Mouse (Mus musculus) layer of hippocampus, postnatal 14 days (tissue): ENCODE results near the gene Mt3. TPM values are rescaled to one million over a fixed set of nuclear protein-coding genes. Genes with fewer than 3 reads are reported as not detected.
"Not testable (repeated sequence)": the region's sequence is repeated elsewhere in the genome, so short reads cannot be mapped to it uniquely, and the experiment has no call there.

Experiments
- DNase-seq, 2 experiments: peaks; one replicate each; pipeline ENCODE4 v3.0.0; 2021 to 2022; ENCODE audit warnings: low spot score in 2 of 2, mixed read lengths in 1 of 2
- total RNA-seq, 2 experiments: library from RNA; stranded (reverse); gene quantifications; 2 replicates each; pipeline ENCODE4 v1.2.3; 2021

The Mt3 gene
- total RNA-seq, 2 experiments from 2014 or later, result 1,034 to 1,120 TPM

- DNase-seq, result no peak
Observed at GRCm38 (mm10) chr8:94148236-94148635, 4.2 kb upstream of the Mt3 start.

GRCm38 (mm10) chr8:94150925-94151324 is 1.5 kb upstream of the Mt3 start:
- no peak for DNase-seq

GRCm38 (mm10) chr8:94153451-94153850 is 1.0 kb downstream of the Mt3 start:
- peak in 1 of 2 experiments; percentile 49 for DNase-seq

GRCm38 (mm10) chr8:94154537-94154936 is 2.1 kb downstream of the Mt3 start:
- peak in 1 of 2 experiments; percentile 75 for DNase-seq

- no peak for DNase-seq
Observed at GRCm38 (mm10) chr8:94156092-94156491, 3.7 kb downstream of the Mt3 start.

GRCm38 (mm10) chr8:94165772-94166171 is 13.4 kb downstream of the Mt3 start:
- not testable (repeated sequence) for DNase-seq

- DNase-seq, result peak; percentile 95
Observed at GRCm38 (mm10) chr8:94167244-94167643, 14.8 kb downstream of the Mt3 start.

- DNase-seq, result no peak
Observed at GRCm38 (mm10) chr8:94169547-94169946, 17.1 kb downstream of the Mt3 start.

GRCm38 (mm10) chr8:94171321-94171755 is 18.9 kb downstream of the Mt3 start:
- no peak for DNase-seq

GRCm38 (mm10) chr8:94172075-94172808 is 19.8 kb downstream of the Mt3 start, which contains the start of gene Mt2:
Mt2 (plus strand) TSS chr8:94172664.
- DNase-seq, result peak; percentile 74 to 85

- no peak for DNase-seq
Observed at GRCm38 (mm10) chr8:94172809-94173732, 20.7 kb downstream of the Mt3 start.

GRCm38 (mm10) chr8:94173848-94174403 is 21.5 kb downstream of the Mt3 start:
- DNase-seq, result no peak

- DNase-seq, result no peak
Observed at GRCm38 (mm10) chr8:94174619-94175213, 22.3 kb downstream of the Mt3 start.

- DNase-seq, result no peak
Observed at GRCm38 (mm10) chr8:94177716-94178390, 25.4 kb downstream of the Mt3 start.

- DNase-seq, result peak; percentile 80 to 93
Observed at GRCm38 (mm10) chr8:94178857-94179712, 26.7 kb downstream of the Mt3 start, which contains the start of gene Mt1. Mt1 (plus strand) TSS chr8:94179082.

GRCm38 (mm10) chr8:94179713-94180560 is 27.5 kb downstream of the Mt3 start:
- DNase-seq, result no peak

- no peak for DNase-seq
Observed at GRCm38 (mm10) chr8:94180561-94180908, 28.1 kb downstream of the Mt3 start.

- DNase-seq, result no peak
Observed at GRCm38 (mm10) chr8:94182055-94182929, 29.9 kb downstream of the Mt3 start.
